Mouse (Mus musculus) CD4-positive helper T cell, adult 2 months (primary cell): ENCODE measurements around the gene Rasgef1b.

Experiments
- DNase-seq: peaks from one replicate; pipeline ENCODE4 v3.0.0-alpha.2; 2012; ENCODE audit warnings: low read depth, missing footprints, low spot score

Gene Rasgef1b

GRCm38 (mm10) chr5:99606164-99606858 is 122.6 kb downstream of the Rasgef1b start:
- DNase-seq: no peak

- no peak for DNase-seq
Observed at GRCm38 (mm10) chr5:99602244-99603023, 126.4 kb downstream of the Rasgef1b start.

GRCm38 (mm10) chr5:99599376-99599775 is 129.5 kb downstream of the Rasgef1b start:
- DNase-seq: no peak

- DNase-seq: no peak
Observed at GRCm38 (mm10) chr5:99598470-99599110, 130.3 kb downstream of the Rasgef1b start.

GRCm38 (mm10) chr5:99597701-99598100 is 131.2 kb downstream of the Rasgef1b start:
- no peak for DNase-seq

DNA sequence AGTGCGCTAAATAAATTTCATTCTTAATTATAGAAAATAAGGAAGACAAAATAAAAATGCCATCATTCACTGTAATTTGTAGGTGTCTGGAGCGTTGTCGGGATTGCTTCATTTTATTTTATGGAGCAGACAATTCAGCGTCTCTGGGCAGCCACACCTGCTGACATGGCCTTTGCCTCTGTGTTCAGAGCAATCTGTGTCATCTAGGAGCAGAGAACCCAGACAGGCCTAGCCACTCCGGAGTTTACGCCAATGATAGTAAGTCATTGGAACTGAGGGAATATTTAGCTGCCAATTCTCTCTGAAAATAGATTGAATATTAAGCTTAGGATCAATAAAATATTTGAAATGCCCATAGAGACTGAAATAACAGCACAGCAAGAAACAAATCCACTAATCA is 137.5 kb downstream of the Rasgef1b start:
- DNase-seq: no peak

DNA sequence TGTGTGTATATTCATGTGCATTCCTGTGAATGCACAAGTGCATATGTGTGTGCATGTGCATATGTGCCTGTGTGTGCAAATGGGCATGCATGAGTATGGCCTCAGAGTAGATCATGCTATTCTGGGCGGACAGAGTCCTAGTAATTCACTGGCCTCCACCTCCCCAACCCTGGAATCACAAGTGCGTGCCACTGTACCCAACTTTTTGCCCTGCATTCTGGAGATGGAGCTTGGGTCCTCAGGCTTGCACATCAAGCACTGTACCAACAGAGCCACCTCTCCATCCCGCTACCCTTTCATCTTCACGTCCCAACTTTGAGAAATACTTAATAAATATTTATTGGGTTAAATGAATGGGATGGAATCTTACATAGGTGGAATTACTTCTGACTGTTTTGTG is 138.3 kb downstream of the Rasgef1b start:
- no peak for DNase-seq

DNA sequence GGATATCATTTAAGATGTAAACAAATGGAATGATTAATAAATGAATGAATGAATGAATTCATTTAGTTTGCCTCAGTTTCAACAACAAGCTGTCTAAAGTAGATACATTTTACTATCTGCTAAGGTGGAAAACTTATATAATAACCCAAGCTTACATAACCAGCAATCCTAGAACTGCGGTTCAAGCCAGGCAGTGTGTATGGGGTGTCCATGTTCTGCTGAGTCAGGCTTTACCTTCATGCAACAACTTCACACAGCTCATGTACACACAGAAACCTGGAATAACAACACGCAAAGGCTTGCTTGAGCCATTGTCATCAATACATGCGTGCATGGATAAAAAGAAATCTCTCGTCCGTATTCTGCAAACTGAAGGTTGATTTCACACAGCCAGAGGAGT is 140.9 kb downstream of the Rasgef1b start:
- no peak for DNase-seq

- DNase-seq: no peak
Observed at GRCm38 (mm10) chr5:99587589-99587988, 141.3 kb downstream of the Rasgef1b start.

GRCm38 (mm10) chr5:99586287-99586686 is 142.6 kb downstream of the Rasgef1b start:
- no peak for DNase-seq

DNA sequence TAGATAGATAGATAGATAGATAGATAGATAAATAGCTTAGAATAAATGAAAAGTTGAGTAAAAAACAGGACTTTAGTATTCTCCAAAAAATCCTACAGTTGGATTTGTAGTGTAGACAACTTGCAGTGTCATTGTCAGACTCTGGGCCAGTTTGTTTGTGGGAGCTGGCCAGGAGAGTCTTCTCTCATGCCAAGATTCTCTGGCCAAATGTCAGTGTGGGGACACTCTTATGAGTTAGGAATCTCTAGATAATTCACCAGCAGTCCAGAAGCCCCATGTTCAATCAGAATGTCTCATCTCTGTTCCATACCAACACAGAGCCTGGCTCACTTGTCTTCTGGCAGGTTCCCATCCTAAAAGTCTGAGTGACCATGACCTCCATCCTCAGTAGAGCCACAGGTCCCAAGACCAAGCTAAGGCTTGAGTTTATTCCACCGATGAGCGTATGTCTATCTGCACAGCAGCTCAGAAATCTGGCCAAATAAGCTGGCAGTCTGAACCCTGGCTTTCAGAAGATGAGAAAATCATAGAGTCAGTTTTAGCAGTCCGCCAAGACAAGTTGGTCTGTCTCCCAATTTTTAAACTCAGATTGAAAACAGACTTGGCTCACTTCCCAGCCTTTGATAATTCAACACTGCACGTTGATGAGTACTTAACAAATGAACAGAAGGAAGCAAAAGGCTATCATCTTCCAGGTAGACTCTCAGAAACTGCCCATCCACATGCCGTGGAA is 143.5 kb downstream of the Rasgef1b start:
- no peak for DNase-seq

DNA sequence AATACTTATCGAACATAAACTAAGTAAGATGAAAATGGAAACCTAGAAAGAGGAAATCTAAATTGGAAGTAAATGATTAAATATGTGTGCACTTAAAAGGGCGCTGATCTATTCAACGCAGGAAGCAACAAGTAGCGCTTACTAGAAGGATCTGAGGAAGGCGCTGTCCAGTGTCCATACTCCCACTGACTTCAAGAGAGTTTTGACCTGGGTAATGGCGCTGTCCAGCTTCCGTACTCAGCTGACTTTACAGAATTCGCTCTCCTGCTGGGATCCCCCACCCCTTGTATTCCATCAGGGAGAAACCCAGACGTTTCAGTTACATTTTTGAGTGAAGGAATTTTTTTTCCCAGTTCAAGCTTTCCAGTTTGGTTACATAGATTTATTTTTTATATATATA is 144.6 kb downstream of the Rasgef1b start:
- no peak for DNase-seq

- DNase-seq: no peak
Observed at GRCm38 (mm10) chr5:99582055-99582454, 146.8 kb downstream of the Rasgef1b start.

DNA sequence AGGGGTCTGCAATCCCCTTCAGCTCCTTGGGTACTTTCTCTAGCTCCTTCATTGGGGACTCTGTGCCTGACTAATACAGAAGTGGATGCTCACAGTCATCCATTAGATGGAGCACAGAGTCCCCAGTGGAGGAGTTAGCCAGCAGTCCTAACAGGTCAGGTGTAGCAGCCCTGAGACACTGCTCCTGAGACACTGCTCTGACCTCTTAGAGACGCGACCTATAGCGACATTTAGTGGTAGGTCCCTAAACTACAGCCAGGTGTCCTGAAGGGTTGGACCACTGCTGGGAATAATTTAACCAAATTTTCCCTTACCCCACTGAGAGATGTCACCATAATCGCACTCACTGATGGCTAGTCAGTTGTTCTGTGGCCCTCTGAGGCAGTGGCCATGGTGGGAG is 150.2 kb downstream of the Rasgef1b start:
- DNase-seq: peak; percentile 22

DNA sequence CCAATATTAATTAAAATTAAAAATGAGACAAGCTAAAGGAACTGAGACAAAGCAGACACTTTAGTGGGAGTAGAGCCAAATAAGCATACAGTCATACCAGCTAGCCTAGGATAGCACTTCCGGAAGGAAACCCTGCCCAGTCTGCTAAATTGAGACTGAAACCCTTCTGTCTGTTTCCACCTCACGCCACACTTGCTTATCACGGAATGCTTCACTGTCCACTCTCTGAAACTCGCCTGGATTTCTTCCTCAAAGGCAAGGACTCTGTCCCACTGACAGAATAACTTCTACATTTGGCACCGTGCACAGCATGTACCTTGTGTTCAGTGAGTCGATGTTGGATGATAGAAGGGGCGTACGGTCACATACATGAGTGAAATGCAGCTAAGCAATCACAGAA is 153.0 kb downstream of the Rasgef1b start:
- no peak for DNase-seq

GRCm38 (mm10) chr5:99564501-99565323 is 164.2 kb downstream of the Rasgef1b start:
- DNase-seq: no peak

DNA sequence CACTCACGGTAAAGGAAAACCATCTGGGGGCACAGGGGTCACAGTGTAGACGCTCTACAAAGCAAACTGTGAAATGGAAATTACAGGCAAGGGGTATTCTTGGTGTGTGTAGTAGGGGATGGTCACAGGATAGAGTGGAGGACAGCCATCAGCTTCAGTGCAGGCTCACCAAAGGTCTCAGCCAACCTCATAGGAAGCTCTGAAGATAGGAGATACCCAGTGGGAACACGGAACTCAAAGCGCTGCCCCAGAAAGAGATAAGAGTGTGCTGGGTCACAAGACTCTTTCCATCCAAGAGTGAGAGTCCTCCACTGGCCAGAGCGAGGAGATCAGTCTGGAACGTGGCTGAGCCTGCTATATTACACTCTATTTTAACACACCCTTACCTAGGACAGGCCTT is 166.8 kb downstream of the Rasgef1b start:
- DNase-seq: no peak

DNA sequence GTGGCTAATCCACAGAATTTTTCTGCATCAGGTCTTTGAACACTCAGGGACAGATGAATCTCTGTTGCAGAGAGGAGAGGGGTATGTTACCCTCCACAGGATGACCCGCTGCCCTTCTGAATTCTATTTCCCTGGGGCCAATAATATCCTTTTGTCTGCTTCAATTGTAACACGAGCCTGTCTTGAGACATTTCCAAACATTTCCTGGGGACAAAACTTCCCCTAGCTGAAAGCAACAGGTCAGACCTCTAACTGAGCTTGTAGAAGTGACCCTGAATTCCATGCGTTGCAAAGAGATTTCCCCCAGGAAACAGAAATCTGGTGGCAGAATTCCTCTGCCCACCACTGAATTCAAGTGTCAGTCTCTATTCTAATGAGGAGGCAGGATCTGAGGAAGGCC is 169.1 kb downstream of the Rasgef1b start:
- DNase-seq: no peak

DNA sequence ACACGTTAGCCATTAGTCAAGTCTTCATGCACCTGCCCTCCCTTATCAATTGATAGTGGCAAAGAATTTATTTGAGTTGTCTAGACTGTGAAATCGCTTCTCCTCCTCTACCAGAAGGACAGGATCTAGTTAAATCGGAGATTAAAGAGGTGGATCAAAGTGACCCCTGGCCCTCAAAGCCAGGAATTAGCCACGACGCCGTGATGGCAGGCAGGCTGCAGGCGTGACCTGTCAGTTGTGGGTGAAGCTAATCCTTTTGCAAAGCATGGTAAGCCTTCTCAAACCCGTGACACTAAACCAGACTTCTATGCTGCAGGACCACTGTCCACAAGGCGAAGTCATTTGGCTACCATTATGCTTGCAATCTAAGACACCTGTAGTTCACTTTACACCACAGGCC is 170.6 kb downstream of the Rasgef1b start:
- no peak for DNase-seq

DNA sequence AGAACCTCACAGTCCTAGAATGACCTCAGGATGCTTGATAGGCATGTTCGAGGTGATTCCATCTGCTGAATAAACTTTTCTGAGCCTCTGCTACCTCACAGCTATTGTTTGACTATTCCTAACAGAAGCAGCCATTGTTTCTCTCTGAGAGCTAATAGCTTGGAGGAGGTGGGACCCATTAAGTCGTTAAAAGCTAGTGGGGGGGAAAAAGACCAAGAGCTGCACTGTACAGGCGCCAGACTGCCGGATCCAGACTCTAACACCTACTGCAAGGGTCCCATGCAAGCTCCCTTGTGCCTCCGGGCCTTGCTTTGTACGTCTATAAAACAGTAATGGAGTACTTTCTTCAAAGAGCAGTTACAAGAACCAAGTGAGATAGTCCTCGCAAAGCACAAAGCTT is 176.2 kb downstream of the Rasgef1b start:
- no peak for DNase-seq
